Mouse (Mus musculus): ENCODE measurements around the gene Usp4. TPM values are rescaled to one million over a fixed set of nuclear protein-coding genes. Genes with fewer than 3 reads are reported as not detected.
A peak's percentile ranks its signal among the peaks of the same experiment; 100 is the strongest.

The Usp4 gene
- total RNA-seq, 2 experiments from 2014 or later: 123 to 125 TPM

- no peak for DNase-seq (ENCODE audit: low spot score in 2 of 2)
Measured at GRCm38 (mm10) chr9:108341139-108341475, 6.5 kb upstream of the Usp4 start.

- no peak for DNase-seq (ENCODE audit: low spot score in 2 of 2)
Measured at GRCm38 (mm10) chr9:108341801-108342200, 5.9 kb upstream of the Usp4 start.

GRCm38 (mm10) chr9:108342301-108342831 is 5.3 kb upstream of the Usp4 start:
- DNase-seq (ENCODE audit: low spot score in 2 of 2): no peak

- DNase-seq (ENCODE audit: low spot score in 2 of 2): no peak
Measured at GRCm38 (mm10) chr9:108343331-108343730, 4.3 kb upstream of the Usp4 start.

- DNase-seq (ENCODE audit: low spot score in 2 of 2): no peak
Measured at GRCm38 (mm10) chr9:108343835-108344234, 3.8 kb upstream of the Usp4 start.

- no peak for DNase-seq (ENCODE audit: low spot score in 2 of 2)
Measured at GRCm38 (mm10) chr9:108344471-108344870, 3.2 kb upstream of the Usp4 start.

GRCm38 (mm10) chr9:108347024-108347423 is 629 bp upstream of the Usp4 start:
- DNase-seq (ENCODE audit: low spot score in 2 of 2): no peak

- no peak for DNase-seq (ENCODE audit: low spot score in 2 of 2)
Measured at GRCm38 (mm10) chr9:108348290-108348680, 632 bp downstream of the Usp4 start.

- DNase-seq (ENCODE audit: low spot score in 2 of 2): no peak
Measured at GRCm38 (mm10) chr9:108349727-108350126, 2.1 kb downstream of the Usp4 start.

GRCm38 (mm10) chr9:108378234-108378633 is 30.6 kb downstream of the Usp4 start:
- DNase-seq (ENCODE audit: low spot score in 2 of 2): no peak

GRCm38 (mm10) chr9:108378736-108379135 is 31.1 kb downstream of the Usp4 start:
- DNase-seq (ENCODE audit: low spot score in 2 of 2): no peak

- no peak for DNase-seq (ENCODE audit: low spot score in 2 of 2)
Measured at GRCm38 (mm10) chr9:108379294-108379693, 31.6 kb downstream of the Usp4 start.

GRCm38 (mm10) chr9:108381382-108381781 is 33.7 kb downstream of the Usp4 start:
- no peak for DNase-seq (ENCODE audit: low spot score in 2 of 2)

- DNase-seq (ENCODE audit: low spot score in 2 of 2): no peak
Measured at GRCm38 (mm10) chr9:108385006-108385405, 37.4 kb downstream of the Usp4 start.

GRCm38 (mm10) chr9:108386816-108387215 is 39.2 kb downstream of the Usp4 start:
- DNase-seq (ENCODE audit: low spot score in 2 of 2): no peak

GRCm38 (mm10) chr9:108388601-108389000 is 40.9 kb downstream of the Usp4 start:
- DNase-seq (ENCODE audit: low spot score in 2 of 2): no peak

- peak in 1 of 2 experiments; percentile 13 for DNase-seq (ENCODE audit: low spot score in 2 of 2)
Measured at GRCm38 (mm10) chr9:108389220-108389619, 41.6 kb downstream of the Usp4 start.

GRCm38 (mm10) chr9:108392676-108393075 is 45.0 kb downstream of the Usp4 start, which contains the start of gene 1700102P08Rik:
Gene 1700102P08Rik (plus strand): TSS chr9:108392805.
- no peak for DNase-seq (ENCODE audit: low spot score in 2 of 2)

GRCm38 (mm10) chr9:108394191-108394590 is 46.5 kb downstream of the Usp4 start:
- DNase-seq (ENCODE audit: low spot score in 2 of 2): no peak

GRCm38 (mm10) chr9:108395427-108395826 is 47.8 kb downstream of the Usp4 start:
- DNase-seq (ENCODE audit: low spot score in 2 of 2): no peak

GRCm38 (mm10) chr9:108398324-108398723 is 50.7 kb downstream of the Usp4 start:
- no peak for DNase-seq (ENCODE audit: low spot score in 2 of 2)

GRCm38 (mm10) chr9:108401186-108401960 is 53.7 kb downstream of the Usp4 start:
- DNase-seq (ENCODE audit: low spot score in 2 of 2): peak; percentile 42 to 57

- DNase-seq (ENCODE audit: low spot score in 2 of 2): peak; percentile 50 to 74
Measured at GRCm38 (mm10) chr9:108403081-108403480, 55.4 kb downstream of the Usp4 start.
